Mouse (Mus musculus): ENCODE results near the gene Spata16.

- TF ChIP-seq POLR2A (IDR thresholded peaks at IDR 0.05; ENCODE audit: borderline replicate concordance, extremely low read depth, insufficient read depth, insufficient read length, poor library complexity, severe bottlenecking) = no peak
- TF ChIP-seq CTCF (IDR thresholded peaks at IDR 0.05; ENCODE audit: borderline replicate concordance, extremely low read depth, insufficient read depth, insufficient read length) = no peak
These were observed 176.9 kb downstream of the Spata16 start for GRCm38 (mm10) chr3:26814307-26814706.

Measured in brain, embryonic 14.5 days (tissue).